In genomic region chr17:45727481-45727880, GRCm38 (mm10) we compare ENCODE assay signal across 26 mouse cellular contexts. TPM values are rescaled to one million over a fixed set of nuclear protein-coding genes. Genes with fewer than 3 reads are reported as not detected.
DNase-seq lines count a peak whose midpoint lies in the region; TF ChIP-seq lines count a peak whose summit lies in the region.
"Had no signal": no experiment of that assay in that cellular context is flagged by ENCODE, and none has a peak within 500 bp of the region (broad histone marks: within the 10 kb centered on the region; RNA-seq: fewer than 3 reads in every experiment).

No protein-coding gene starts in this region.

- TF ChIP-seq RAD21 in MEL (IDR thresholded peaks at IDR 0.05; ENCODE audit: low read depth, low read length) = no peak; the same call in 1 of the 2 replicates

- H3K9ac ChIP-seq in heart, adult 2 months (ENCODE audit: low read depth, low read length) = no peak overlapping the region
- H3K9ac ChIP-seq in MEL (ENCODE audit: control insufficient read depth, low read depth, low read length, poor library complexity, severe bottlenecking) = no peak overlapping the region
- H3K9ac ChIP-seq: embryonic facial prominence, embryonic 15.5 days had no signal

- DNase-seq in heart, embryonic 10.5 days (ENCODE audit: low spot score) = no peak
- no peak for DNase-seq in heart, adult 2 months
- peak; percentile 62 for DNase-seq in A20 (ENCODE audit: low read depth, low spot score)
- DNase-seq in MEL (ENCODE audit: low read depth, low spot score) = peak; percentile 85
- DNase-seq in thymus, postnatal 0 days (ENCODE audit: low spot score) = no peak
- DNase-seq: adrenal gland, postnatal 10 days; adrenal gland, postnatal 25 days; B cell, adult 2 months; cerebellum, adult 11 months; cerebellum, adult 18-20 months; cerebellum, adult 8-10 months; cerebellum, adult 9-11 months; cerebellum, postnatal 14 days; cerebellum, postnatal 36 days; embryo, embryonic 11 days had no signal

- 0 out of 2 replicates have a peak, but pooled peaks cover 17% of the 10 kb centered on the region for H3K27me3 ChIP-seq in heart, embryonic 10.5 days (ENCODE audit: insufficient read depth, poor library complexity, severe bottlenecking)
- no peaks in the 10 kb centered on the region; the same call in 1 of the 2 replicates for H3K27me3 ChIP-seq in heart, adult 2 months (ENCODE audit: control insufficient read depth, insufficient read depth, low read length)
- no peaks in the 10 kb centered on the region for H3K27me3 ChIP-seq in MEL (ENCODE audit: control insufficient read depth in 1 of 2, insufficient read depth in 2 of 2, low read length in 2 of 2)

- no peak overlapping the region for H3K4me3 ChIP-seq in heart, embryonic 10.5 days
- H3K4me3 ChIP-seq in heart, adult 2 months = no peak overlapping the region
- no peak overlapping the region for H3K4me3 ChIP-seq in MEL (ENCODE audit: control insufficient read depth in 1 of 2, insufficient read depth in 1 of 2, low read depth in 2 of 2, low read length in 2 of 2)
- H3K4me3 ChIP-seq: embryonic facial prominence, embryonic 13.5 days; embryonic facial prominence, embryonic 15.5 days; erythroblast, embryonic 14.5 days; forebrain, embryonic 10.5 days; forebrain, embryonic 12.5 days had no signal

- TF ChIP-seq POLR2A in heart, adult 2 months (IDR thresholded peaks at IDR 0.05; ENCODE audit: insufficient read depth, low read depth, low read length) = no peak
- TF ChIP-seq POLR2A in MEL (IDR thresholded peaks at IDR 0.05; ENCODE audit: control insufficient read depth in 1 of 2, insufficient read depth in 1 of 2, low read depth in 1 of 2, low read length in 2 of 2, poor library complexity in 1 of 2) = no peak

- 0 out of 2 replicates have a peak overlapping the region, but pooled peaks have one; percentile 12 for H3K27ac ChIP-seq in heart, embryonic 10.5 days
- no peak overlapping the region for H3K27ac ChIP-seq in heart, adult 2 months
- no peak overlapping the region for H3K27ac ChIP-seq in MEL (ENCODE audit: control insufficient read depth, low read depth, low read length)
- H3K27ac ChIP-seq: embryonic facial prominence, embryonic 13.5 days; embryonic facial prominence, embryonic 15.5 days; forebrain, embryonic 12.5 days had no signal

- H3K79me2 ChIP-seq in heart, adult 2 months (replicated peaks; ENCODE audit: control insufficient read depth, insufficient read depth, low read length) = no peaks in the 10 kb centered on the region
- no peaks in the 10 kb centered on the region for H3K79me2 ChIP-seq in MEL (ENCODE audit: control insufficient read depth, insufficient read depth, low read length, poor library complexity)

- intact Hi-C loops in heart, adult 2 months (cut with DNase I) = no loop called here

- no peaks in the 10 kb centered on the region for H3K9me3 ChIP-seq in heart, embryonic 10.5 days
- no peaks in the 10 kb centered on the region for H3K9me3 ChIP-seq in MEL (replicated peaks; ENCODE audit: insufficient read depth, low read length)
- H3K9me3 ChIP-seq: embryonic facial prominence, embryonic 13.5 days; embryonic facial prominence, embryonic 15.5 days; forebrain, embryonic 10.5 days; forebrain, embryonic 12.5 days; G1E had no signal

- no peak for TF ChIP-seq EP300 in heart, adult 2 months (IDR thresholded peaks at IDR 0.05; ENCODE audit: insufficient read depth, low read depth, low read length)
- TF ChIP-seq EP300 in MEL (IDR thresholded peaks at IDR 0.05; ENCODE audit: low read depth in 1 of 2, low read length in 2 of 2) = no peak

- H3K4me1 ChIP-seq in heart, embryonic 10.5 days = peaks cover 62% of the 10 kb centered on the region
- H3K4me1 ChIP-seq in heart, adult 2 months (ENCODE audit: control insufficient read depth, insufficient read depth, low read length) = peaks cover 1% of the 10 kb centered on the region
- peaks cover 7 to 10% of the 10 kb centered on the region in 2 experiments; a peak in 3 of 4 replicates for H3K4me1 ChIP-seq in MEL (ENCODE audit: control insufficient read depth in 1 of 2, insufficient read depth in 2 of 2, low read length in 2 of 2)

- 89% methylated on average over 2 of the region's 2 CpGs for WGBS in heart, embryonic 10.5 days
- 86% methylated on average over 2 of the region's 2 CpGs for WGBS in heart, adult 2 months

- no peak for TF ChIP-seq CTCF in heart, adult 2 months (IDR thresholded peaks at IDR 0.05)
- TF ChIP-seq CTCF in MEL (IDR thresholded peaks at IDR 0.05 in 2 of 3, conservative IDR thresholded peaks at IDR 0.05 in 1 of 3; ENCODE audit: control insufficient read depth in 1 of 3, insufficient read depth in 1 of 3, low read depth in 2 of 3, low read length in 3 of 3, poor library complexity in 1 of 3, severe bottlenecking in 1 of 3) = peak in 1 of 3 experiments; percentile 19; a peak in 1 of 6 replicates

- H3K36me3 ChIP-seq in heart, embryonic 10.5 days = no peaks in the 10 kb centered on the region
- no peaks in the 10 kb centered on the region for H3K36me3 ChIP-seq in heart, adult 2 months (ENCODE audit: control insufficient read depth, insufficient read depth, low read length)
- H3K36me3 ChIP-seq in MEL (ENCODE audit: control insufficient read depth in 1 of 2, insufficient read depth in 2 of 2, low read length in 2 of 2) = no peaks in the 10 kb centered on the region; a peak in 1 of 4 replicates
- H3K36me3 ChIP-seq: embryonic facial prominence, embryonic 13.5 days; embryonic facial prominence, embryonic 15.5 days; forebrain, embryonic 10.5 days; forebrain, embryonic 12.5 days had no signal

TF ChIP-seq in MEL, 35 proteins besides CTCF, POLR2A, EP300 and RAD21 (continues in another document):
- no peak for TF ChIP-seq TAL1 (IDR thresholded peaks at IDR 0.05; ENCODE audit: low read length)
- no peak for TF ChIP-seq ZKSCAN1 (IDR thresholded peaks at IDR 0.05; ENCODE audit: low read depth, low read length)
- no peak for TF ChIP-seq POLR2AphosphoS2 (IDR thresholded peaks at IDR 0.05; ENCODE audit: low read length)
- 0 out of 2 replicates have a peak, but pooled peaks have one; percentile 3 for TF ChIP-seq MAFK (IDR thresholded peaks at IDR 0.05; ENCODE audit: borderline replicate concordance, low read depth, low read length)
- peak; percentile 48; the same call in 1 of the 2 replicates for TF ChIP-seq SIN3A (IDR thresholded peaks at IDR 0.05; ENCODE audit: low read length)
- peak; percentile 20; the same call in 1 of the 2 replicates for TF ChIP-seq TCF12 (IDR thresholded peaks at IDR 0.05; ENCODE audit: low read depth, low read length)
- peak; percentile 22; the same call in 1 of the 2 replicates for TF ChIP-seq MXI1 (IDR thresholded peaks at IDR 0.05; ENCODE audit: low read depth, low read length)
- TF ChIP-seq TBP (IDR thresholded peaks at IDR 0.05; ENCODE audit: low read depth, low read length) = peak; percentile 94
- TF ChIP-seq GATA1 (IDR thresholded peaks at IDR 0.05; ENCODE audit: low read depth, low read length) = peak; percentile 49; the same call in 1 of the 2 replicates
- TF ChIP-seq ZC3H11A (IDR thresholded peaks at IDR 0.05; ENCODE audit: low read depth, low read length) = no peak
- TF ChIP-seq CHD2 (IDR thresholded peaks at IDR 0.05; ENCODE audit: low read length) = no peak
- peak; percentile 59 for TF ChIP-seq ETS1 (IDR thresholded peaks at IDR 0.05; ENCODE audit: low read depth, low read length)
- TF ChIP-seq HCFC1 (IDR thresholded peaks at IDR 0.05; ENCODE audit: low read depth, low read length) = peak; percentile 52; the same call in 1 of the 2 replicates
- no peak for TF ChIP-seq RCOR1 (IDR thresholded peaks at IDR 0.05; ENCODE audit: low read depth, low read length)
- TF ChIP-seq UBTF (IDR thresholded peaks at IDR 0.05; ENCODE audit: borderline replicate concordance, insufficient read depth, low read depth, low read length) = no peak
- TF ChIP-seq MAZ (IDR thresholded peaks at IDR 0.05; ENCODE audit: low read depth, low read length) = peak; percentile 76
- TF ChIP-seq USF1 (IDR thresholded peaks at IDR 0.05; ENCODE audit: low read depth, low read length) = no peak
- no peak for TF ChIP-seq MYC (IDR thresholded peaks at IDR 0.05; ENCODE audit: low read depth, low read length)
- peak; percentile 27; the same call in 1 of the 2 replicates for TF ChIP-seq BHLHE40 (IDR thresholded peaks at IDR 0.05; ENCODE audit: borderline replicate concordance, low read depth, low read length)
- no peak for TF ChIP-seq MYB (IDR thresholded peaks at IDR 0.05; ENCODE audit: low read depth, low read length)
- no peak for TF ChIP-seq KAT2A (conservative IDR thresholded peaks at IDR 0.05; ENCODE audit: low read depth, low read length)
- no peak for TF ChIP-seq GABPA (IDR thresholded peaks at IDR 0.05; ENCODE audit: low read depth, low read length)
- TF ChIP-seq NELFE (IDR thresholded peaks at IDR 0.05; ENCODE audit: low read depth, low read length) = no peak

RNA-seq across cellular contexts. Expression of gene 1600014C23Rik, which starts 6.2 kb away (rescaled TPM):
- polyA plus RNA-seq in heart, embryonic 10.5 days (2016; fragmentation: Nextera tagmentation; extraction: Ambion mirVana) = 0.62 TPM in 1 of 2 replicates, not detected in the other
- total RNA-seq in heart, adult 2 months (2021) = under 1 TPM in 1 of 2 experiments, not detected in 1; 0.66 TPM
- 0.88 TPM in 1 of 2 replicates, not detected in the other for polyA plus RNA-seq in heart, adult 2 months (2012; rRNA removed)
- 0.81 and 2.1 TPM in 2 replicates for total RNA-seq in MEL (2012; rRNA removed)
- polyA plus RNA-seq in MEL (2012; ENCODE audit: insufficient read depth in 1 of 2, insufficient read length in 2 of 2, low read depth in 1 of 2, low replicate concordance in 2 of 2, missing spikeins in 1 of 2) = 1 to 10 TPM in 1 of 2 experiments, not detected in 1; 2.7 TPM
- polyA plus RNA-seq in thymus, postnatal 0 days (2015; fragmentation: Nextera tagmentation; extraction: Ambion mirVana) = not detected in 2 replicates
- total RNA-seq: adrenal gland, adult 2 months; adrenal gland, postnatal 10 days; adrenal gland, postnatal 25 days; adrenal gland, postnatal 4 days; common myeloid progenitor, adult 5-6 weeks had no signal
- polyA plus RNA-seq: adrenal gland, adult 2 months; CD4-positive, CD25-positive, alpha-beta regulatory T cell, adult 4 months; embryonic facial prominence, embryonic 11.5 days; embryonic facial prominence, embryonic 13.5 days; embryonic facial prominence, embryonic 15.5 days; erythroblast, embryonic 14.5 days; forebrain, embryonic 10.5 days had no signal

RNA-seq across cellular contexts. Expression of gene Tmem63b, which starts 40.8 kb away (rescaled TPM):
- polyA plus RNA-seq in heart, embryonic 10.5 days (2016; fragmentation: Nextera tagmentation; extraction: Ambion mirVana) = 42.2 and 43.5 TPM in 2 replicates
- total RNA-seq in heart, adult 2 months (2021) = 10 to 100 TPM; 81.8 to 90.1 TPM
- 122 and 154 TPM in 2 replicates for polyA plus RNA-seq in heart, adult 2 months (2012; rRNA removed)
- total RNA-seq in MEL (2012; rRNA removed) = 12.0 and 12.3 TPM in 2 replicates
- polyA plus RNA-seq in MEL (2012; ENCODE audit: insufficient read depth in 1 of 2, insufficient read length in 2 of 2, low read depth in 1 of 2, low replicate concordance in 2 of 2, missing spikeins in 1 of 2) = 10 to 100 TPM in 1 of 2 experiments, not detected in 1; 37.9 TPM
- polyA plus RNA-seq in thymus, postnatal 0 days (2015; fragmentation: Nextera tagmentation; extraction: Ambion mirVana) = 16.6 and 18.6 TPM in 2 replicates

RNA-seq across cellular contexts. Expression of gene Mrpl14, which starts 41.4 kb away (rescaled TPM):
- 148 and 163 TPM in 2 replicates for polyA plus RNA-seq in heart, embryonic 10.5 days (2016; fragmentation: Nextera tagmentation; extraction: Ambion mirVana)
- 100 to 1,000 TPM; 149 to 161 TPM for total RNA-seq in heart, adult 2 months (2021)
- polyA plus RNA-seq in heart, adult 2 months (2012; rRNA removed) = 133 and 170 TPM in 2 replicates
- 66.2 and 68.0 TPM in 2 replicates for total RNA-seq in MEL (2012; rRNA removed)
- 100 to 1,000 TPM in 1 of 2 experiments, not detected in 1; 159 TPM for polyA plus RNA-seq in MEL (2012; ENCODE audit: insufficient read depth in 1 of 2, insufficient read length in 2 of 2, low read depth in 1 of 2, low replicate concordance in 2 of 2, missing spikeins in 1 of 2)
- 174 and 197 TPM in 2 replicates for polyA plus RNA-seq in thymus, postnatal 0 days (2015; fragmentation: Nextera tagmentation; extraction: Ambion mirVana)

Comparison
In these comparisons a context has a peak if more than half of its experiments do, and no peak if none do; other contexts are left out.
1. DNase-seq: peak in A20 (single experiment) and MEL (single experiment); none in heart, embryonic 10.5 days (single experiment), heart, adult 2 months (0 of 2) and thymus, postnatal 0 days (single experiment).